In genomic region chr2:17860922-17861559, GRCm38 (mm10) we compare ENCODE assay signal across 10 mouse cellular contexts.
DNase-seq lines count a peak whose midpoint lies in the region; ATAC-seq lines count a peak whose summit lies in the region.
"Had no signal": no experiment of that assay in that cellular context is flagged by ENCODE, and none has a peak within 500 bp of the region (broad histone marks: within the 10 kb centered on the region; RNA-seq: fewer than 3 reads in every experiment).

No protein-coding gene starts in this region.

- H3K4me2 ChIP-seq in kidney, embryonic 16.5 days (replicated peaks; ENCODE audit: low read depth, low read length) = peak overlapping the region; percentile 47
- peak overlapping the region; percentile 37 for H3K4me2 ChIP-seq in forebrain, embryonic 15.5 days (replicated peaks)
- H3K4me2 ChIP-seq in intestine, embryonic 16.5 days (ENCODE audit: low read depth, low read length) = no peak overlapping the region

- ATAC-seq in kidney, embryonic 16.5 days (ENCODE audit: low FRiP score, low TSS enrichment) = no peak
- ATAC-seq in common myeloid progenitor, adult 5-6 weeks (replicated peaks; ENCODE audit: low read depth, poor library complexity, severe bottlenecking) = peak; percentile 58; the same call in 1 of the 2 replicates
- no peak for ATAC-seq in forebrain, embryonic 15.5 days (replicated peaks)
- ATAC-seq in megakaryocyte progenitor cell, adult 5-6 weeks (replicated peaks; ENCODE audit: poor library complexity) = peak; percentile 50; the same call in 1 of the 2 replicates
- ATAC-seq in intestine, embryonic 16.5 days = no peak

- H3K4me3 ChIP-seq in kidney, embryonic 16.5 days (ENCODE audit: low read length) = no peak overlapping the region
- no peak overlapping the region for H3K4me3 ChIP-seq in forebrain, embryonic 15.5 days
- no peak overlapping the region for H3K4me3 ChIP-seq in intestine, embryonic 16.5 days (ENCODE audit: low read length)

- H3K9ac ChIP-seq in kidney, embryonic 16.5 days (replicated peaks; ENCODE audit: low read length) = no peak overlapping the region
- no peak overlapping the region for H3K9ac ChIP-seq in forebrain, embryonic 15.5 days (replicated peaks)
- no peak overlapping the region for H3K9ac ChIP-seq in intestine, embryonic 16.5 days (ENCODE audit: low read depth, low read length)

- no peaks in the 10 kb centered on the region for H3K9me3 ChIP-seq in kidney, embryonic 16.5 days (ENCODE audit: low read length)
- H3K9me3 ChIP-seq in forebrain, embryonic 15.5 days = no peaks in the 10 kb centered on the region
- no peaks in the 10 kb centered on the region for H3K9me3 ChIP-seq in intestine, embryonic 16.5 days (ENCODE audit: control insufficient read depth, low read length)

- peaks cover 22% of the 10 kb centered on the region for H3K4me1 ChIP-seq in kidney, embryonic 16.5 days (ENCODE audit: insufficient read depth, low read length)
- H3K4me1 ChIP-seq in forebrain, embryonic 15.5 days = peaks cover 17% of the 10 kb centered on the region
- H3K4me1 ChIP-seq in intestine, embryonic 16.5 days (ENCODE audit: control insufficient read depth, insufficient read depth, low read length) = no peaks in the 10 kb centered on the region

- no peaks in the 10 kb centered on the region for H3K27me3 ChIP-seq in kidney, embryonic 16.5 days (ENCODE audit: insufficient read depth, low read length)
- no peaks in the 10 kb centered on the region for H3K27me3 ChIP-seq in forebrain, embryonic 15.5 days
- no peaks in the 10 kb centered on the region for H3K27me3 ChIP-seq in intestine, embryonic 16.5 days (replicated peaks; ENCODE audit: control insufficient read depth, insufficient read depth, low read length)

- WGBS in kidney, embryonic 16.5 days = 38% methylated on average over 4 of the region's 4 CpGs
- WGBS in forebrain, embryonic 15.5 days = 23% methylated on average over 4 of the region's 4 CpGs
- WGBS in intestine, embryonic 16.5 days = 33% methylated on average over 4 of the region's 4 CpGs

- H3K27ac ChIP-seq in kidney, embryonic 16.5 days (ENCODE audit: low read length) = 0 out of 2 replicates have a peak overlapping the region, but pooled peaks have one; percentile 19
- no peak overlapping the region for H3K27ac ChIP-seq in forebrain, embryonic 15.5 days (replicated peaks)
- H3K27ac ChIP-seq in intestine, embryonic 16.5 days (ENCODE audit: low read length) = no peak overlapping the region

- no peaks in the 10 kb centered on the region for H3K36me3 ChIP-seq in kidney, embryonic 16.5 days (ENCODE audit: insufficient read depth, low read length)
- H3K36me3 ChIP-seq in forebrain, embryonic 15.5 days = no peaks in the 10 kb centered on the region
- no peaks in the 10 kb centered on the region for H3K36me3 ChIP-seq in intestine, embryonic 16.5 days (ENCODE audit: control insufficient read depth, insufficient read depth, low read length)

- no peak for DNase-seq in kidney, adult 8-10 months
- no peak for DNase-seq in layer of hippocampus, adult 9-10 months (ENCODE audit: low spot score)
- DNase-seq in right cerebral cortex, adult 2 months (ENCODE audit: low spot score in 2 of 2) = no peak
- DNase-seq: adrenal gland, postnatal 10 days; kidney, postnatal 14 days had no signal

Comparison
In these comparisons a context has a peak if more than half of its experiments do, and no peak if none do; other contexts are left out.
1. ATAC-seq: peak in common myeloid progenitor, adult 5-6 weeks (single experiment) and megakaryocyte progenitor cell, adult 5-6 weeks (single experiment); none in kidney, embryonic 16.5 days (single experiment), forebrain, embryonic 15.5 days (single experiment) and intestine, embryonic 16.5 days (single experiment).